Mouse (Mus musculus) layer of hippocampus, adult 2 months (tissue): Measurements from ENCODE around the gene Frem3. TPM values are rescaled to one million over a fixed set of nuclear protein-coding genes. Genes with fewer than 3 reads are reported as not detected.

Experiments used
- DNase-seq, 2 experiments: peaks; one replicate each; pipeline ENCODE4 v3.0.0; 2022; ENCODE audit warnings: low spot score in 2 of 2
- H3K27ac ChIP-seq: fragments of 200-600 bp; 2 replicates; pipeline ENCODE4 v1.8.1; 2022
- H3K4me3 ChIP-seq: fragments of 200-600 bp; 2 replicates; pipeline ENCODE4 v1.8.1; 2022; ENCODE audit warnings: mild to moderate bottlenecking
- CTCF ChIP-seq: fragments of 200-600 bp; conservative IDR thresholded peaks from 2 replicates; pipeline ENCODE4 v1.8.1; 2022; ENCODE audit warnings: antibody characterized with exemption, mild to moderate bottlenecking, moderate library complexity
- total RNA-seq, 2 experiments: library from RNA; stranded (reverse); gene quantifications; 2 replicates each; pipeline ENCODE4 v1.2.3; 2021

Frem3 gene
- total RNA-seq, 2 experiments from 2014 or later, result 1.7 to 1.8 TPM

- H3K27ac ChIP-seq, result peak overlapping the region; percentile 97
- peak overlapping the region; percentile 92 for H3K4me3 ChIP-seq
- no peak for TF ChIP-seq CTCF
- peak; percentile 50 to 57 for DNase-seq
These were observed 127.7 kb downstream of the Frem3 start for GRCm38 (mm10) chr8:80738388-80739154.

GRCm38 (mm10) chr8:80739155-80739924, 128.5 kb downstream of the Frem3 start, which contains the start of gene Smarca5:
TSS of gene Smarca5 (minus strand) at chr8:80739497.
- H3K27ac ChIP-seq, result peak within 1 kb of the TSS; percentile 97
- peak within 1 kb of the TSS; percentile 92 for H3K4me3 ChIP-seq
- peak; percentile 18; the same call in 1 of the 2 replicates for TF ChIP-seq CTCF
- peak; percentile 88 to 90 for DNase-seq

DNA sequence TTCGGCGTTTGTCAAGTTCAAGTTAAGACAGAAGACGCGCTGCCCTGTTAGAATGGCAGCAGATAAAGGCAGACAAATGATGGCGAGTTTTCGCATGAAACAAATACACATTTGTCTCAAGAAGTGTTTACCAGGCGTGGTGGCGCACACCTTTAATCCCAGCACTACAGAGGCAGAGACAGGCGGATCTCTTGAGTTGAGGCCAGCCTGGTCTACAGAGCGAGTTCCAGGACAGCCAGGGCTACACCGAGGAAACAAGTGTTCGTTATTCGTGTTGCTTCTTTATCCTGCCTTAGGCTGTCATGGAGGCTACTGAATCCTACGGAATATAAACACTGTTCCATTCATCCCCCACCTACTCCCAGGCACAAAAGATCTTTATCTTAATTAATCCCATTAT, 129.1 kb downstream of the Frem3 start:
- H3K27ac ChIP-seq, result peak overlapping the region; percentile 97
- no peak for DNase-seq
- peak overlapping the region; percentile 92 for H3K4me3 ChIP-seq
- TF ChIP-seq CTCF, result no peak

Other genes with a start within 250 kb of the Frem3 start
- not detected for gene Gypa, start 117.3 kb upstream of the Frem3 start, total RNA-seq
- gene Smarca5, start 128.4 kb downstream of the Frem3 start, total RNA-seq, result 10 to 100 TPM; 58.5 to 59.3 TPM